Mouse (Mus musculus) spleen, adult 12 weeks (tissue): ENCODE data around the gene Olfr914.

Source experiments
- DNase-seq: peaks from one replicate; pipeline ENCODE4 v3.0.0; 2022; ENCODE audit warnings: low spot score

The Olfr914 gene

GRCm38 (mm10) chr9:38604802-38605201 is at the start of gene Olfr914:
Gene Olfr914, plus strand, starts transcription at chr9:38605102.
- DNase-seq, result no peak

GRCm38 (mm10) chr9:38579878-38580277 is 25.0 kb upstream of the Olfr914 start, which contains the start of gene Olfr912:
Gene Olfr912, plus strand, starts transcription at chr9:38580178.
- no peak for DNase-seq

GRCm38 (mm10) chr9:38591056-38591455 is 13.8 kb upstream of the Olfr914 start:
- no peak for DNase-seq

- no peak for DNase-seq
Measured at GRCm38 (mm10) chr9:38592459-38592858, 12.4 kb upstream of the Olfr914 start, which contains the start of gene Olfr913. Gene Olfr913, plus strand, starts transcription at chr9:38592759.

- DNase-seq, result no peak
Measured at GRCm38 (mm10) chr9:38632406-38632805, 27.5 kb downstream of the Olfr914 start.

GRCm38 (mm10) chr9:38659775-38660174 is 54.9 kb downstream of the Olfr914 start, which contains the start of gene Olfr916:
Gene Olfr916, minus strand, starts transcription at chr9:38659875.
- DNase-seq, result no peak
